Mouse (Mus musculus): ENCODE results near the gene Hsd17b3. TPM values are rescaled to one million over a fixed set of nuclear protein-coding genes. Genes with fewer than 3 reads are reported as not detected.
A peak's percentile ranks its signal among the peaks of the same experiment; 100 is the strongest.

Hsd17b3 gene
- polyA plus RNA-seq, 1 experiment from 2014 or later = not detected

DNA sequence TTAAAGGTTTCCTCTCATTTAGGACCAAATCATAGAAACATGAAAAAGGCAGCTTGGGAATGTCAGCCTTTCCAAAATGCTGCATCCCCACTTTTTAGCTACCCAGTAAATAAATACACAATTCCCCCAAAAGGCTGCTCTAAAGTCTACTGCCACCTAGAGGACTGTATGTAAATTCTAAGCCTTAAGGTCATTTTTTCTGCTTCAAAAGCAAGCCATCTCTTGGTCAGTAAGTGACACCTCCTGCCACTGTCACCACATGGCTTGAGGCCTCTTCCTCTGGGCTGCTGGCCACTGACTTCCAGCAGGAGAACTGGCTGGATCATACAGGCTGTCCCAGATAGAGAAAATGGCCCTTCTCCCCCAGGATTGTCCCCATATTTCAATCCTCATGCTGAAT lies 50.9 kb downstream of the Hsd17b3 start:
- Histone ChIP-seq H3K4me2 (ENCODE audit: low read length) (no peak overlapping the region), H3K4me1 (replicated peaks; ENCODE audit: control insufficient read depth, insufficient read depth, low read length) (peaks cover 30% of the 10 kb centered on the region), H3K4me3 (ENCODE audit: low read depth, low read length) (no peak overlapping the region), H3K27me3 (replicated peaks; ENCODE audit: control insufficient read depth, insufficient read depth, low read length) (no peaks in the 10 kb centered on the region), H3K9me3 (ENCODE audit: control insufficient read depth, low read length) (no peaks in the 10 kb centered on the region), H3K27ac (ENCODE audit: low read depth) (no peak overlapping the region), H3K9ac (ENCODE audit: low read length) (no peak overlapping the region), H3K36me3 (ENCODE audit: control insufficient read depth, insufficient read depth, low read length) (no peaks in the 10 kb centered on the region)
- DNase-seq (ENCODE audit: low spot score) (no peak), ATAC-seq (replicated peaks; ENCODE audit: low FRiP score, low TSS enrichment, low read depth) (no peak)

DNA sequence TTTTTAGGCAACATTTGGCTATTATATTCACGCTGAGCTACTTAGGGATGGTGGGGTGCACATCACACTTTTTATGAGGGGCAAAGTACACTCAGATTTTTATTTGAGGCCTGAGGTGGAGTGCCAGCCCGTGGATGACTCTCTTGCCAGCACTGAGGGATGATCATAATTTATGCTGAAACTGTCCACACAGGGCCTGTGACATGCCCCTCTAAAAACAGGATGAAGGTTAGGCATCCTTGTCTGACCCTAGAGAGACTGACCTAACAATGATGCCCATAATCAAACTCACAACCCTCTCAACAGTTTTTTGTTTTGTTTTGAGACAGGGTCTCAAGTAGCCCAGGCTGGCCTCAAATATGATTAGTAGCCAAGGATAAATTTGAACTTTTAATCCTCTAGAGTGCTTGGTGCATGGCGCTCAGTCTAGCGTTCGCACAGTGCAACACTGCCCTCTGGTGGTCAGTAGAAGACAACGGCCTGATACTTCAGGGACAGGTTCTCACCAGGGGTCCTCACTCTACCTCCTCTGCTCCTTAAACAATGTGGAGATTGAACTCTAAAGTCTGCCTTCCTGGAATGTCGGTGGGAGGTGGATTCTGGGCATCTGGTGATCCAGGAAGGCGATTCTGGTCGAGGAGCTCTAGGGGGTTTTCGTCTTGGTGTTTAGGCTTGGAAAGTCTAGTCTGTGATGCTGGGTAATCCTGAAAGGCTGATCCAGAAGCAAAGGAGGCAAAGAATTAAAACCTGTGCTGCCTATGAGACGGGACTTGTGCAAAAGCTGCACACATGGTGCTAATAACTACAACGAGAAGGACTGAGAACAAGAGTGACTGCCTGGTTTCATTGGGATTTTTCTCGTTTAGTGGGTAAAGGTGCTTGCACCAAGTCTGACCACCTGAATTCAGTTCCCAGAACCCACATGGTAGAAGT lies 52.7 kb downstream of the Hsd17b3 start:
- Histone ChIP-seq H3K27ac (ENCODE audit: low read depth) (no peak overlapping the region), H3K27me3 (replicated peaks; ENCODE audit: control insufficient read depth, insufficient read depth, low read length) (no peaks in the 10 kb centered on the region), H3K4me1 (replicated peaks; ENCODE audit: control insufficient read depth, insufficient read depth, low read length) (peaks cover 30% of the 10 kb centered on the region), H3K36me3 (ENCODE audit: control insufficient read depth, insufficient read depth, low read length) (no peaks in the 10 kb centered on the region), H3K9me3 (ENCODE audit: control insufficient read depth, low read length) (no peaks in the 10 kb centered on the region), H3K9ac (ENCODE audit: low read length) (no peak overlapping the region), H3K4me2 (ENCODE audit: low read length) (no peak overlapping the region), H3K4me3 (ENCODE audit: low read depth, low read length) (no peak overlapping the region)
- 20% methylated on average over 13 of the region's 13 CpGs for WGBS
- ATAC-seq (replicated peaks; ENCODE audit: low FRiP score, low TSS enrichment, low read depth) = peak; percentile 78
- peak; percentile 86 for DNase-seq (ENCODE audit: low spot score)

DNA sequence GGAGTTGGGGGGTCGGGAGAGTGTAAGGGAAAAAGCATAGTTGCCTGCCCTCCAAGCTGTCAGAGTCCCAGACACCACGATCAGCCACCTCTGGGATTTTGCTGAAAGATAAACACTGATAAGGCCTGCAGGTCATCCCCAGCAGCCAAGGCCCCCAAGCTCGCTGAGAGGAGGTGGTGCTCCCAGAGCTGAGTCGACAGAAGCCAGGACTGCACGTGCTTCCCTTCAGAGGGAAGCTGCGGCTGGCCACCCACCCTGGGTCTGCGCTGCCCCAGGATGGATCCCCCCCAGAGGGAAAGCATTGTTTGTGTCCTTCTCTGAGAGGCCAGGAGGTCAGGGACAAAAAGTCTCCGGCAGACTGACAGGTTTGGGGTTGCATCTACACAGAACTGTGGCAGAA lies 54.0 kb downstream of the Hsd17b3 start:
- no peak overlapping the region for H3K4me2 ChIP-seq (ENCODE audit: low read length)
- H3K36me3 ChIP-seq (ENCODE audit: control insufficient read depth, insufficient read depth, low read length) = no peaks in the 10 kb centered on the region
- no peak overlapping the region for H3K9ac ChIP-seq (ENCODE audit: low read length)
- DNase-seq (ENCODE audit: low spot score) (no peak), ATAC-seq (replicated peaks; ENCODE audit: low FRiP score, low TSS enrichment, low read depth) (no peak)
- H3K27ac ChIP-seq (ENCODE audit: low read depth) = peak overlapping the region; percentile 55
- no peak overlapping the region for H3K4me3 ChIP-seq (ENCODE audit: low read depth, low read length)
- WGBS = 12% methylated on average over 8 of the region's 8 CpGs
- H3K27me3 ChIP-seq (replicated peaks; ENCODE audit: control insufficient read depth, insufficient read depth, low read length) = no peaks in the 10 kb centered on the region
- H3K4me1 ChIP-seq (replicated peaks; ENCODE audit: control insufficient read depth, insufficient read depth, low read length) = peaks cover 29% of the 10 kb centered on the region
- H3K9me3 ChIP-seq (ENCODE audit: control insufficient read depth, low read length) = no peaks in the 10 kb centered on the region

DNA sequence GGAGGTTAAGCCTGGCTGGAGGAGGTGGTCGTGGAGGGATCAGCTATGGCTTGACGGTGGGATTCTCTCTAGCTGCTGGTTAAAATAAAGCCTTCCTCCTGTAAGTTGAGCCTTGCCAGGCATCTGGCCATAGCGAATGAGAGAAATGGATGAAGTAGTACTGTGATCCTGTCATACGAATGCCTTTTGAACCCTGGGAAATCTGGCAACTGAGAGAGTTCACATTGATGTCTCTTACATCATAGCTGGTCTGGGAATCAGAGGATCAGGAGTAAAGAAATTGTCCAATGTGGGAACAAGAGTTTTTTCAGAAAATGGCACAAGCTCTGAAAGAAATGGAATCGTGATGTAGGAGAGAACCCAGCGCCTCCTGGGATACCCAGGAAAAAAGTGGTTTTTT lies 55.1 kb downstream of the Hsd17b3 start:
- DNase-seq (ENCODE audit: low spot score) (no peak), ATAC-seq (replicated peaks; ENCODE audit: low FRiP score, low TSS enrichment, low read depth) (no peak)
- Histone ChIP-seq H3K4me2 (ENCODE audit: low read length) (no peak overlapping the region), H3K4me3 (ENCODE audit: low read depth, low read length) (no peak overlapping the region), H3K9ac (ENCODE audit: low read length) (no peak overlapping the region), H3K27me3 (replicated peaks; ENCODE audit: control insufficient read depth, insufficient read depth, low read length) (no peaks in the 10 kb centered on the region), H3K4me1 (replicated peaks; ENCODE audit: control insufficient read depth, insufficient read depth, low read length) (peaks cover 18% of the 10 kb centered on the region), H3K9me3 (ENCODE audit: control insufficient read depth, low read length) (no peaks in the 10 kb centered on the region), H3K27ac (ENCODE audit: low read depth) (no peak overlapping the region), H3K36me3 (ENCODE audit: control insufficient read depth, insufficient read depth, low read length) (no peaks in the 10 kb centered on the region)
- WGBS = 74% methylated on average over 6 of the region's 6 CpGs

DNA sequence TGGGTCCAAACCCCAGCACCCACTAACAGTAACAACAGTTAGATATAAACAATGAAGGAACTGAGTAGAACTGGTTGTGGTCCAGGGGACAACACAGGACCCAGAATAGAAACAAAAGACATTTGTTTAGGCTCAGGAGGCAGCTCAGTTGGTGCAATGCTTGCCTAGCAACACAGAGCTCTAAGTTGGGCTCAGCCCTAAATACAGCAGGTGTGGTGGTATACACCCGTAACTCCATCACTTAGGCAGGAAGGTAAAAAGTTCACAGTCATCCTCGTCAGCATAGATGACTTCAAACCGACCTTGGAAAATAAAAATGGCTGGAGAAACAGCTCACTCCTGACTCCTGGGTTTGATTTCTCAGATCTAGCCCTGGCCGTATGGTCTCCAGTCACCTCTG lies 55.8 kb downstream of the Hsd17b3 start:
- Histone ChIP-seq H3K27ac (ENCODE audit: low read depth) (no peak overlapping the region), H3K4me3 (ENCODE audit: low read depth, low read length) (no peak overlapping the region), H3K9ac (ENCODE audit: low read length) (no peak overlapping the region), H3K4me2 (ENCODE audit: low read length) (no peak overlapping the region), H3K36me3 (ENCODE audit: control insufficient read depth, insufficient read depth, low read length) (no peaks in the 10 kb centered on the region), H3K27me3 (replicated peaks; ENCODE audit: control insufficient read depth, insufficient read depth, low read length) (no peaks in the 10 kb centered on the region), H3K9me3 (ENCODE audit: control insufficient read depth, low read length) (no peaks in the 10 kb centered on the region), H3K4me1 (replicated peaks; ENCODE audit: control insufficient read depth, insufficient read depth, low read length) (peaks cover 13% of the 10 kb centered on the region)
- ATAC-seq (replicated peaks; ENCODE audit: low FRiP score, low TSS enrichment, low read depth) (no peak), DNase-seq (ENCODE audit: low spot score) (no peak)
- 77% methylated on average over 4 of the region's 4 CpGs for WGBS

DNA sequence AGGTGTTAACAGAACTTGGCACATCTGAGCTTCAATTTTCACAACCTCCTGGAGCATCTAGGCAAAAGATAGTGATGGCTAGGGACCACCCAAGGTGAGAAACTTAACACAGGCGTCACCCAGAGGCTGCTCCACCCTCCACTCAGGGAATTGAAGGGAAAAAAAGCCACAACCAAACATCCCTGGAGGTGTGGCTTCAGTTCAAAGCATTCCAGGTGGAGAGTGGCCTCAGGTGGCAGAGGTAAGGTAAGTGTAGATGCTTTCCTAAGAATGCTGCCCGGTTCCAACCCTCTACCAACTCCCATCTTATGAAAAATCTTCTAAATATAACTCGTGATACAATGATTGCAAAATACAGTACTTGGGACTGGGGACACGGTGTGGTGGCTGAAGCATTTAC lies 57.8 kb downstream of the Hsd17b3 start:
- WGBS = 62% methylated on average over 4 of the region's 4 CpGs
- Histone ChIP-seq H3K36me3 (ENCODE audit: control insufficient read depth, insufficient read depth, low read length) (no peaks in the 10 kb centered on the region), H3K4me3 (ENCODE audit: low read depth, low read length) (no peak overlapping the region), H3K27me3 (replicated peaks; ENCODE audit: control insufficient read depth, insufficient read depth, low read length) (no peaks in the 10 kb centered on the region), H3K4me1 (replicated peaks; ENCODE audit: control insufficient read depth, insufficient read depth, low read length) (peaks cover 11% of the 10 kb centered on the region), H3K9ac (ENCODE audit: low read length) (no peak overlapping the region), H3K27ac (ENCODE audit: low read depth) (no peak overlapping the region), H3K4me2 (ENCODE audit: low read length) (no peak overlapping the region), H3K9me3 (ENCODE audit: control insufficient read depth, low read length) (no peaks in the 10 kb centered on the region)
- ATAC-seq (replicated peaks; ENCODE audit: low FRiP score, low TSS enrichment, low read depth) (no peak; the same call in 1 of the 2 replicates), DNase-seq (ENCODE audit: low spot score) (no peak)

DNA sequence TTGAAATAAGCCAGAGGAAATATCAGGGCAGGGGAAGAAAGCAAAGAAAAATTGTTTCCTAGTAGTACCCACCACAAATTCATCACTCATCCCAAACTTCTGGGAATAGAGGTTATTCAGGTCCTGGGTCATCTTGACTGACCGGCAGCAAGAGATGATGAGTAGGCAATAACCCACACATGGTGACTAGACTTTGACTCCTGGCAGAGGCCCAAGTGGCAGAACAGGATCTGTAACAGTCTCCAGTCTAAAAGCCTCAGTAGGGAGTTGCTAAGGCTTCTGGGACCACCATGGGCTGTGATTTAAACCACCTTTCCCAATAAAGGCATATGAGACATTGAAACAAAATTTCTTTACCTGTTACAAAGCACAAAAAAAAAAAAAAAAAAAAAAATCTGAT lies 58.2 kb downstream of the Hsd17b3 start:
- peaks cover 11% of the 10 kb centered on the region for H3K4me1 ChIP-seq (replicated peaks; ENCODE audit: control insufficient read depth, insufficient read depth, low read length)

DNA sequence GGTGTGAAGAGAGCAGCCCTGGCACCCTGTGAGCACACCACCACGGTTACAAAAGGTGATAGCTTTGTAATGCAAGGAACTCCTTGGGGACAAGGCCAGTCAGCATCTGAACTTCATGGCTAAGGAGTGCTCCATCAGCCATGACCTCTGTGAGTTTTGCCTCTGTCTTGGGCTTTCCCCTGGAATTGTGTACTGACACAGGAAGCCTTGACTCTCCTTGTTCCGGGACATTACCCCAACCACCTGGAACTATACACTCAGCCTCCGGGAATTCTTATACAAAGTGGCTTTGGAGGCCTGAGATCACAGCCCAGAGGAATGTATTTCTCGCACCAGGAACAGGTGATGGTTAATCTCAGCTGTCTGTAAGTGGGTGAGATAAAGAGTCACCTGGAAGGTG lies 64.2 kb downstream of the Hsd17b3 start:
- no peak for ATAC-seq (replicated peaks; ENCODE audit: low FRiP score, low TSS enrichment, low read depth)
- 65% methylated on average over 4 of the region's 4 CpGs for WGBS
- no peaks in the 10 kb centered on the region for H3K27me3 ChIP-seq (replicated peaks; ENCODE audit: control insufficient read depth, insufficient read depth, low read length)

More for the DNA sequence above, 58.2 kb downstream of the Hsd17b3 start:
- 11% methylated on average over 1 of the region's 1 CpGs for WGBS
- no peak overlapping the region for H3K9ac ChIP-seq (ENCODE audit: low read length)
- H3K36me3 ChIP-seq (ENCODE audit: control insufficient read depth, insufficient read depth, low read length) = no peaks in the 10 kb centered on the region
- no peak overlapping the region for H3K4me2 ChIP-seq (ENCODE audit: low read length)
- no peak overlapping the region for H3K27ac ChIP-seq (ENCODE audit: low read depth)
- no peaks in the 10 kb centered on the region for H3K9me3 ChIP-seq (ENCODE audit: control insufficient read depth, low read length)
- H3K27me3 ChIP-seq (replicated peaks; ENCODE audit: control insufficient read depth, insufficient read depth, low read length) = no peaks in the 10 kb centered on the region
- no peak for DNase-seq (ENCODE audit: low spot score)
- no peak overlapping the region for H3K4me3 ChIP-seq (ENCODE audit: low read depth, low read length)
- ATAC-seq (replicated peaks; ENCODE audit: low FRiP score, low TSS enrichment, low read depth) = no peak

More for the DNA sequence above, 64.2 kb downstream of the Hsd17b3 start:
- peaks cover 31% of the 10 kb centered on the region for H3K4me1 ChIP-seq (replicated peaks; ENCODE audit: control insufficient read depth, insufficient read depth, low read length)
- H3K27ac ChIP-seq (ENCODE audit: low read depth) = no peak overlapping the region
- no peaks in the 10 kb centered on the region for H3K36me3 ChIP-seq (ENCODE audit: control insufficient read depth, insufficient read depth, low read length)
- DNase-seq (ENCODE audit: low spot score) = no peak
- H3K9me3 ChIP-seq (ENCODE audit: control insufficient read depth, low read length) = no peaks in the 10 kb centered on the region
- no peak overlapping the region for H3K4me2 ChIP-seq (ENCODE audit: low read length)
- H3K9ac ChIP-seq (ENCODE audit: low read length) = no peak overlapping the region
- no peak overlapping the region for H3K4me3 ChIP-seq (ENCODE audit: low read depth, low read length)

Data from intestine, embryonic 14.5 days (tissue).